Mouse (Mus musculus): ENCODE measurements around the gene Tm9sf4. TPM values are rescaled to one million over a fixed set of nuclear protein-coding genes. Genes with fewer than 3 reads are reported as not detected.

Gene Tm9sf4
- polyA plus RNA-seq, 1 experiment from 2014 or later, result 65.4 TPM

- no peaks in the 10 kb centered on the region for H3K9me3 ChIP-seq (ENCODE audit: control insufficient read depth, low read length)
- H3K4me2 ChIP-seq, result peak overlapping the region; percentile 18
- no peak overlapping the region for H3K4me3 ChIP-seq (ENCODE audit: low read depth, low read length)
- no peak overlapping the region for H3K9ac ChIP-seq (ENCODE audit: low read depth, low read length)
- DNase-seq (ENCODE audit: low spot score) (no peak), ATAC-seq (replicated peaks; ENCODE audit: low FRiP score) (no peak)
- H3K27me3 ChIP-seq (replicated peaks; ENCODE audit: control insufficient read depth, insufficient read depth, low read length), result no peaks in the 10 kb centered on the region
- 0 out of 2 replicates have a peak overlapping the region, but pooled peaks have one; percentile 25 for H3K27ac ChIP-seq (ENCODE audit: low read depth, low read length)
- peaks cover 27% of the 10 kb centered on the region for H3K4me1 ChIP-seq (replicated peaks; ENCODE audit: control insufficient read depth, insufficient read depth, low read length)
- 0 out of 2 replicates have a peak, but pooled peaks cover 2% of the 10 kb centered on the region for H3K36me3 ChIP-seq (ENCODE audit: control insufficient read depth, insufficient read depth, low read length)
- WGBS, result 36% methylated on average over 2 of the region's 2 CpGs
Measured at GRCm38 (mm10) chr2:153168134-153168820, 7.2 kb downstream of the Tm9sf4 start.

DNA sequence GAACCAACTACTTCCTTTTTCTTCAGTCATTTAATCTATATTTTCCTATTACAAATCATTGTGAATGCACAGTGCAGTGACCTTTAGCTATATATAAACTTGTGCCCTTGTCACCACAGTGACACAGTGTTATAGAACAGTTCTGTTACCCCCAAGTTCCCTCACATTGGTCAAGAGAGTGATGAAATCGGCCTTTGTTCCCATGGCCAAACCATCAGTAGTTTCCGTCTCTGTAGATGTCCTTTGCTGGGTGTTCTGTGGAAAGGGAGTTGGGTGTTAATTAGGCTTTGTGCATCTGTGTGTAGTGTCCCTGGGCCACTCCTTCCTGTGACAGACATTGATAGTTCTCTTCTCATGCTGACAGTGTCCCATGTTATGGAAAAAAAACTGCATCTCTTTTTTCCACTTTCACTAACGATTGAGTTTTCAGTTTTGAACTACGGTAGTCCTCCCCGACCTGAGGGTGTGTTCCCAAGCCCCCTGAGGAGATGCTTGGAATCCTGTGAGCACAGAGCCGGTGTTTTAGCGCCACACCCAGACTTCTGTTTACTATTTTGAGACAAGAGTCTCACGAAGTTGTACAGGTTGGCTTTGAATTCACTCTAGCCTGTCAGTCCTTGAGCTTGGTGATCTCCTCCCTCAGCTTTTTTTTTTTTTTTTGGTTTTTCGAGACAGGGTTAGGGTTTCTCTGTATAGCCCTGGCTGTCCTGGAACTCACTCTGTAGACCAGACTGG, 9.6 kb downstream of the Tm9sf4 start:
- Histone ChIP-seq H3K27ac (ENCODE audit: low read depth, low read length) (no peak overlapping the region), H3K9ac (ENCODE audit: low read depth, low read length) (no peak overlapping the region), H3K4me3 (ENCODE audit: low read depth, low read length) (no peak overlapping the region), H3K9me3 (ENCODE audit: control insufficient read depth, low read length) (no peaks in the 10 kb centered on the region), H3K36me3 (ENCODE audit: control insufficient read depth, insufficient read depth, low read length) (0 out of 2 replicates have a peak, but pooled peaks cover 2% of the 10 kb centered on the region), H3K4me1 (replicated peaks; ENCODE audit: control insufficient read depth, insufficient read depth, low read length) (peaks cover 27% of the 10 kb centered on the region), H3K4me2 (no peak overlapping the region), H3K27me3 (replicated peaks; ENCODE audit: control insufficient read depth, insufficient read depth, low read length) (no peaks in the 10 kb centered on the region)
- DNase-seq (ENCODE audit: low spot score), result no peak
- ATAC-seq (replicated peaks; ENCODE audit: low FRiP score), result no peak
- 83% methylated on average over 9 of the region's 9 CpGs for WGBS

DNA sequence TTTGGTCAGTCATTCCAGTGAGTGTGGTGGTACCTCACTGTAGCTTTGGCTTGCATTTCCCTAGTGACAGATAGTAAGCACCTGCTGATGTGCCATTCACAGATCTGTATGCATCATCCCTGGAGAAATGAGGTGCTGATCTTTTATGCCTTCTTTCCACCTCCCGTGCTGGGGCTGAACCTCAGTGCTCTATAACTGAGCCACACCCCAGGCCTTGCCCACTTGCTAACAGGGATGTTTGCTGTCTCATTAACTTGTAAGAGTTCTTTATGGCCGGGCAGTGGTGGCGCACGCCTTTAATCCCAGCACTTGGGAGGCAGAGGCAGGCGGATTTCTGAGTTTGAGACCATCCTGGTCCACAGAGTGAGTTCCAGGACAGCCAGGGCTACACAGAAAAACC, 10.9 kb downstream of the Tm9sf4 start:
- Histone ChIP-seq H3K4me2 (no peak overlapping the region), H3K9me3 (ENCODE audit: control insufficient read depth, low read length) (no peaks in the 10 kb centered on the region), H3K36me3 (ENCODE audit: control insufficient read depth, insufficient read depth, low read length) (no peaks in the 10 kb centered on the region), H3K9ac (ENCODE audit: low read depth, low read length) (no peak overlapping the region), H3K4me3 (ENCODE audit: low read depth, low read length) (no peak overlapping the region), H3K4me1 (replicated peaks; ENCODE audit: control insufficient read depth, insufficient read depth, low read length) (peaks cover 16% of the 10 kb centered on the region), H3K27ac (ENCODE audit: low read depth, low read length) (no peak overlapping the region), H3K27me3 (replicated peaks; ENCODE audit: control insufficient read depth, insufficient read depth, low read length) (no peaks in the 10 kb centered on the region)
- ATAC-seq (replicated peaks; ENCODE audit: low FRiP score) (no peak), DNase-seq (ENCODE audit: low spot score) (no peak)
- 86% methylated on average over 5 of the region's 5 CpGs for whole genome bisulfite sequencing

DNA sequence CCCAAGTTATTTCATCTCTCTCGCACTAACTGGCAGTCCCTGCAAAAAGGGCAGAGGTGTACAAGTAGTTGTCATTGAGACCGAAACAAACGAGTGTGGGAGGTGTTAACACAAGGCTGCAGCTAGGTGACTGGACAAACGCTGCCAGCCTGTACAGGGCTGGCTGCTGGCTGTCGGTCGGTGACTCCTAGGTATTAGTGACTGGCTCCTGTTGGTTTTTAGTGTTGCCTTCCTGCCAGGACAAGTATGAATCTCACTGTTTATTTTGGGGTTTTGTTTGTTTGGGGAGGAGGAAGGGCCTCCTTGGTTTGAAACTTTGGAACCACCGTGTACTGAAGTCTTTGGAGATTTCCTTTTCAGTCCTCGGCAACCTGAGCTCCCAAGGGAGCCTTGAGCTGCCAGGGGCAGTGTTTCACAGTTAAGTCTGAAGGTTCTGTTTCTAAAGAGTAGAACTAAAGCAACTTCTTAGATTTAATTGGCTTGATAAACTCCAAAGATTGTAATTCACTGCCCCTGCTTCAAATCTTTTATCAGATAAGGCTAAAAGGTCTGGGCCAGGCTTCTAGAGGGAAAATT, 15.0 kb downstream of the Tm9sf4 start:
- H3K9me3 ChIP-seq (ENCODE audit: control insufficient read depth, low read length), result no peaks in the 10 kb centered on the region
- H3K4me3 ChIP-seq (ENCODE audit: low read depth, low read length), result no peak overlapping the region
- H3K27me3 ChIP-seq (replicated peaks; ENCODE audit: control insufficient read depth, insufficient read depth, low read length), result no peaks in the 10 kb centered on the region
- ATAC-seq (replicated peaks; ENCODE audit: low FRiP score) (no peak), DNase-seq (ENCODE audit: low spot score) (no peak)
- H3K4me1 ChIP-seq (replicated peaks; ENCODE audit: control insufficient read depth, insufficient read depth, low read length), result no peaks in the 10 kb centered on the region; the same call in 1 of the 2 replicates
- no peak overlapping the region for H3K27ac ChIP-seq (ENCODE audit: low read depth, low read length)
- peaks cover 8% of the 10 kb centered on the region; the same call in 1 of the 2 replicates for H3K36me3 ChIP-seq (ENCODE audit: control insufficient read depth, insufficient read depth, low read length)
- no peak overlapping the region for H3K9ac ChIP-seq (ENCODE audit: low read depth, low read length)
- H3K4me2 ChIP-seq, result no peak overlapping the region
- 74% methylated on average over 8 of the region's 8 CpGs for WGBS

DNA sequence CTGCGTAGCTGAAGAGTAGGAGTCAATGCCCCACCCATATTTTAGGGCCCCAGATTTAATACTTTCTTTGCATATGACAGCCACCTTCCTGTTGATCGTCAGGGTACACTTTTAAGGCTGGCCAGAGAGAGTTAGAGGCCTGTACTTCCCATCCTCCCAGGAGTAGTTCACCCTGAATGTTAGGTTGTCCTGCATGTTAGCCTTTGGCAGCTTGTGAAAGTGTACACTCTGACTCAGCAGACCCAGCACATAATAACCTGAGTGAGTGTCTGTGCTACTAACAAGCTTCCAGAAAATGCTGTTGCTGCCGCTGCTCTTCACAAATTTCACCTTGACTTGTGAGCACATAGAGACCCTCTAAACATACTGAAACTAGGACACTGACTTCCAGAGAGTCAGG, 16.1 kb downstream of the Tm9sf4 start:
- H3K36me3 ChIP-seq (ENCODE audit: control insufficient read depth, insufficient read depth, low read length), result peaks cover 13% of the 10 kb centered on the region
- no peaks in the 10 kb centered on the region for H3K9me3 ChIP-seq (ENCODE audit: control insufficient read depth, low read length)
- no peaks in the 10 kb centered on the region for H3K27me3 ChIP-seq (replicated peaks; ENCODE audit: control insufficient read depth, insufficient read depth, low read length)
- whole genome bisulfite sequencing, result 87% methylated on average over 3 of the region's 3 CpGs
- H3K27ac ChIP-seq (ENCODE audit: low read depth, low read length), result peak overlapping the region; percentile 25
- no peak overlapping the region for H3K4me2 ChIP-seq
- H3K9ac ChIP-seq (ENCODE audit: low read depth, low read length), result no peak overlapping the region
- no peaks in the 10 kb centered on the region; the same call in 1 of the 2 replicates for H3K4me1 ChIP-seq (replicated peaks; ENCODE audit: control insufficient read depth, insufficient read depth, low read length)
- no peak overlapping the region for H3K4me3 ChIP-seq (ENCODE audit: low read depth, low read length)
- no peak for DNase-seq (ENCODE audit: low spot score)
- ATAC-seq (replicated peaks; ENCODE audit: low FRiP score), result no peak

DNA sequence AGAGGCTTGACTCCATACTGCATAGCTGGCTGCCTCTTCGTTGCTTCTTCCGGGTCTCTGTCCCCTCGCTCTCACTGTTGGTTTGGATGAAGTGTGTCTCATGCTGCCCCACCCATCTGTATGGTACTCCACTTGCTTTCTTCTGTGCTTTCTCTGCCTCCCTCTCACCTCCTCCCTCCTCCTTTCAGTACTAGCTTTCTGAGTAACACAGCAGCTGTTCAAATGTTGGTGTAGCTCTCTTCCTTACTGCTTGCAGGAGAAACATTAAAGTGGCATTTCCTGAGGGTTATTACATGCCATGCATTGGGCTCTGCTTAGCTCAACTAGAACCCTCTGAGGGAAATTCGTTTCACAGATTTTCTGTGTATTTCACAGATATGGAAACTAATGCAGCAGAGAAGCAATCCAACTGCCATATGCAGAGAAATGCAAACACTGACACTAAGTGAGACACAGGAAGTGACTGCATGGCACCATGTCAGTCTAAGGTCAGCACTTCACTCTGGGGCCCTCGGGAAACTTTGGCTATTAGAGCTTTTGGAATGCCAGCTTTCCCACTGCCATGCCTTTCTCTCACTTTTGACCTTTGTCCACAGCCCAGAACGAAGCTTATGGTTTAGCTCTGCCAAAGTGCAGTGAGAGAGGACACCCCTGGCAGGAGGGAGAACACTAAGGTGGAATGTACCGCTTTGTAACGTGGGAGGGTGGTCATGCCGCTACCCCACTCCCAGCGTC, 18.2 kb downstream of the Tm9sf4 start:
- Histone ChIP-seq H3K36me3 (ENCODE audit: control insufficient read depth, insufficient read depth, low read length) (peaks cover 27% of the 10 kb centered on the region), H3K4me1 (replicated peaks; ENCODE audit: control insufficient read depth, insufficient read depth, low read length) (no peaks in the 10 kb centered on the region; the same call in 1 of the 2 replicates)

DNA sequence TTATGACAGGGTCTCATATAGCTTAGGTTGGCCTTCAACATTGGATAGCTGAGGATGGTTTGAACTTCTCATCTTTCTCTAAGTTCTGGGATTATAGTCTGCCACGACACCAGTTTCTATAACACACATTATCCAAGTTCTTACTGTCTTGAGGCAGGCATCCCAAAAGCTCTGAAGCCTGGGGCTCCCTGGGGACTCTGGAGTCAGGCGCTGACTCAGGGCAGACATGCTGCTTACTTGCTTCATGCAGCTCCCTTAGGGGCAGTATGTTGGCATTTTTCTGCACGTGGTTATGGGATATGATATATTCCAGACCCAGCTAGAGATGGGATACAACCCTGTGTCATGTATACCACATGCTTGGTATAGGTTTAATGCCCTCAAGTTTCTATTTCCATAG, 18.9 kb downstream of the Tm9sf4 start:
- no peaks in the 10 kb centered on the region; the same call in 1 of the 2 replicates for H3K4me1 ChIP-seq (replicated peaks; ENCODE audit: control insufficient read depth, insufficient read depth, low read length)
- H3K36me3 ChIP-seq (ENCODE audit: control insufficient read depth, insufficient read depth, low read length), result peaks cover 33% of the 10 kb centered on the region
- no peak overlapping the region for H3K9ac ChIP-seq (ENCODE audit: low read depth, low read length)
- H3K4me3 ChIP-seq (ENCODE audit: low read depth, low read length), result no peak overlapping the region
- no peak overlapping the region for H3K27ac ChIP-seq (ENCODE audit: low read depth, low read length)
- no peak for ATAC-seq (replicated peaks; ENCODE audit: low FRiP score)
- no peak overlapping the region for H3K4me2 ChIP-seq
- H3K27me3 ChIP-seq (replicated peaks; ENCODE audit: control insufficient read depth, insufficient read depth, low read length), result no peaks in the 10 kb centered on the region
- DNase-seq (ENCODE audit: low spot score), result no peak
- H3K9me3 ChIP-seq (ENCODE audit: control insufficient read depth, low read length), result no peaks in the 10 kb centered on the region
- 89% methylated on average over 3 of the region's 3 CpGs for WGBS

More for the DNA sequence above, 18.2 kb downstream of the Tm9sf4 start:
- H3K27ac ChIP-seq (ENCODE audit: low read depth, low read length), result no peak overlapping the region
- H3K9ac ChIP-seq (ENCODE audit: low read depth, low read length), result no peak overlapping the region
- ATAC-seq (replicated peaks; ENCODE audit: low FRiP score) (no peak), DNase-seq (ENCODE audit: low spot score) (no peak)
- no peaks in the 10 kb centered on the region for H3K27me3 ChIP-seq (replicated peaks; ENCODE audit: control insufficient read depth, insufficient read depth, low read length)
- no peak overlapping the region for H3K4me3 ChIP-seq (ENCODE audit: low read depth, low read length)
- no peak overlapping the region for H3K4me2 ChIP-seq
- H3K9me3 ChIP-seq (ENCODE audit: control insufficient read depth, low read length), result no peaks in the 10 kb centered on the region
- 83% methylated on average over 10 of the region's 10 CpGs for WGBS

DNA sequence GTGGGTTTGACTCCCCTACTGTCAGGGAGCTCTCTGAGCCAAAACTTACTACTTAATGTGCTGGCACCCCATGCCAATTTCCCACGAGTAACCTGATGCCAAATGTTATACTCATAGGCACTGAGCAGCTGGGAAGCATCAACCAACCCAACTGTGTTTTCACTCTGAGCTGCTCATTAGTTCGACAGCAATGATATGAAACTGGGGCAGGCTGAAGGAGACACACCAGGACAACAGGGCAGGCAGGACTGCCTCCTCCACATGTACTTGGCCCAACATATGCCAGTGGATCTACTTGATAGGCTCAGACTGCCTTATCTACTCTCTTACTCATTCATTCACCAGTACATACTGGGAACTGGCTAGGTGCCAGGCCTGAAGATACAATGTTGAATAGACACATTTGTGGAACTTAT, 25.1 kb downstream of the Tm9sf4 start:
- H3K27me3 ChIP-seq (replicated peaks; ENCODE audit: control insufficient read depth, insufficient read depth, low read length), result no peaks in the 10 kb centered on the region
- no peak overlapping the region for H3K27ac ChIP-seq (ENCODE audit: low read depth, low read length)
- DNase-seq (ENCODE audit: low spot score), result no peak
- no peak overlapping the region for H3K9ac ChIP-seq (ENCODE audit: low read depth, low read length)
- H3K4me2 ChIP-seq, result no peak overlapping the region
- H3K4me3 ChIP-seq (ENCODE audit: low read depth, low read length), result no peak overlapping the region
- no peaks in the 10 kb centered on the region for H3K4me1 ChIP-seq (replicated peaks; ENCODE audit: control insufficient read depth, insufficient read depth, low read length)
- H3K36me3 ChIP-seq (ENCODE audit: control insufficient read depth, insufficient read depth, low read length), result peaks cover 58% of the 10 kb centered on the region
- 71% methylated on average over 2 of the region's 2 CpGs for WGBS
- no peaks in the 10 kb centered on the region for H3K9me3 ChIP-seq (ENCODE audit: control insufficient read depth, low read length)
- no peak for ATAC-seq (replicated peaks; ENCODE audit: low FRiP score)
